Mouse (Mus musculus): ENCODE data around the gene Eipr1.
"Not testable (repeated sequence)": the region's sequence is repeated elsewhere in the genome, so short reads cannot be mapped to it uniquely, and the experiment has no call there.

The Eipr1 gene

GRCm38 (mm10) chr12:28751508-28752263 is at the start of gene Eipr1:
Eipr1 (plus strand) TSS chr12:28751803.
- peak; percentile 69 to 75 for DNase-seq

DNA sequence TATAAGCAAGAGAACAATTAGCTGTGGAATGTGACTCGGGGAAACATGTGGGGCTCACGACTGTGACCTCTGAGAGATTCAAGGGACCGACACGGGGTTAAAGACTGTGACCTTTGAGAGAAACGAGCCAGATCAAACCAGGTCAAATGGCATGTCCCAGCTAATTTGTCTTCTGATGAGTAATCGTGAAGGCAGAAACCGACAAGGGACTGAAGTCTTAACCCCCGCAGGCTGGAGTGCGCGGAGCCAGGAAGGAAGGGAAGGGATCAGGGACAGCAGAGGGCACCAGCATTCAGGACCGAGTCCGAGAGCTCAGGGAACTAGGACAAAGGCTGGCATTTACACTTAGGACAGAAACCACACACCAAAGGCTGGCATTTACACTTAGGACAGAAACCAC is 47.2 kb upstream of the Eipr1 start:
- DNase-seq: no peak

DNA sequence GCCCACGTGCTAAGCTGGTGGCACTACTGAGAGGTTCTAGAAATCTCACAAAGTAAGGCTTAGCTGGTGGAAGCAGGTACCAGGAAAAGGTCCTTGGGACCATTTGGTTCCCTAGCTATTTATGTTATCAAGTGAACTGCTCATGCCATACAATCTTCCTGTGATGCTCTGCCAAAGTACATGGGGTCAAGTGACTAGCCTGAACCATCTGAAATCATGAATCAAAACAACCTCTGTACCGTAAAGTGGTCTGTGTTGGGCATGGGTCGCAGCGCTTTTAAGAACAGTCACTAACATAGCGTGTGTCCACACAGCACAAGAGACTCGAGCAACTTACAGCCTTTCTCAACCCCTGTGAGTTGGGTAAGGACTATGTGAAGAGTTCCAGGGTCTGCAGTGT is 46.4 kb upstream of the Eipr1 start:
- no peak for DNase-seq

- DNase-seq: no peak
These were observed 43.4 kb upstream of the Eipr1 start for GRCm38 (mm10) chr12:28708154-28708553.

DNA sequence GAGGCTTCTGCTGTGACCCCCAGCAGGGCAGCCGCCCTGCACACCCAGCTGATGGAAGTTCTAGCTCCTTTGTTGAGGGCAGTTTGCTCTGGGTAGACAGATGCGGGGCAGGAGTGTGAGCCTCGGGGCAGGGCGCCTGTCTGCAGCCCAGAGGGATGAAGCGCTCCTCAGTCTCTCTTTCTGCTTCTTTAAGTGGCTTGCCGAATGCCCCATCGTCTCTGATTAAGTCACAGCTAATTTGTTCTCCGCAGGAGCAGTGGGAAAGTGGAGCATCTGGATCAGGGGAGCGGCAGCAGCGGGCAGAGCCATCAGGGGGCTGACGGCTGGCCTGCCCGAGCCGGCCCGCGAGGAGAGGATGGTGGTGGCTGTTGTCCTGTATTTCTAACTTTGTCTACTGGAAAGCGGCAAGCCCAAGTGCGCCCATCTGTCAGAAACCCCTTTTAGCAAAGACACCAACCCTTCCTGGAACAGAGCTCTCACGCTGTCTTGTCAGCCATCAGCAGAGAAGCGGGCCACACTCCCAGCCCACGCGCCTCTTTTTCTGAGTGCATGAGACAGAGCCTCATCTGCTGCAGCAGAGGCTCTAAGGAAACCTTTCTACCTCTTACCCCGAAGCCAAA is 40.9 kb upstream of the Eipr1 start:
- DNase-seq: no peak

GRCm38 (mm10) chr12:28714822-28715632 is 36.6 kb upstream of the Eipr1 start:
- no peak for DNase-seq

DNA sequence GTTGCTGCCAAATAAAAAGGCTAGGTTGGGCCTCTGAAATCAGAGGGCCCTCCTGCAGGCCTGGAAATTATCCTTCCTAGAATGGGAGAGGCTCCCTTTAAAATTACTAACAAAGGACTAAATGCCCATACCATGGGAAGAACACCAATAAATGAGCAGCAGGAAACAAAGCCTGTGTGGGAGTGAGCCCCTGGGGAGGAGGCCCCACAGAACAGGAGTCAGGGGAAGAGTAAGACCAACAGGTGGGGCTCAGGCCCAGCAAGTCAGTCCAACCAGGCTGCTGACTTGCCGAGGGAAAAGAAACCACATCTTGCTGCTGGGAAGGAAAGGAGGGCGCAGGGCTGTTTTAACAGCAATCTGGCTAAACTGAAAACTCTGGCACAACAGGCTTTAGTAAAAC is 34.5 kb upstream of the Eipr1 start:
- DNase-seq: no peak

- DNase-seq: no peak
These were observed 33.5 kb upstream of the Eipr1 start for GRCm38 (mm10) chr12:28718106-28718505.

DNA sequence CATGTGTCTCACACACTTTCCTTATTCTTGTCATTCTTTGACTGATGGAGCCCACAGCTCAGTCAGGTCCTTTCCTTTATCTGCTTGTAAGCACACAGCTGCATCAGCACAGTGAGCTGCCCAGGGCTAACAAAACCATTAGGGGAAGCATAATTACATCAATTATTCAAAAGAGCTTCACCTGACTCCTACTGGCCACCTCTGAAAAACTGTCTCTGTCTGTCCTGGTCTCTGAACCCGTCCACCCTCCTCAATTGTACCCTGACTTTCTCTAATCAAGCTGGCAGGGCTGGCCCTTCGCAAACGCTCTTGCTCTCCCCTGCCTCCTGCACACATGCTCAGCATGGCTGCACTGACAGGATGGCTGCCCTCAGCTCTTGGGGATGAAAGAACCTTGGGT is 27.2 kb upstream of the Eipr1 start:
- no peak for DNase-seq

DNA sequence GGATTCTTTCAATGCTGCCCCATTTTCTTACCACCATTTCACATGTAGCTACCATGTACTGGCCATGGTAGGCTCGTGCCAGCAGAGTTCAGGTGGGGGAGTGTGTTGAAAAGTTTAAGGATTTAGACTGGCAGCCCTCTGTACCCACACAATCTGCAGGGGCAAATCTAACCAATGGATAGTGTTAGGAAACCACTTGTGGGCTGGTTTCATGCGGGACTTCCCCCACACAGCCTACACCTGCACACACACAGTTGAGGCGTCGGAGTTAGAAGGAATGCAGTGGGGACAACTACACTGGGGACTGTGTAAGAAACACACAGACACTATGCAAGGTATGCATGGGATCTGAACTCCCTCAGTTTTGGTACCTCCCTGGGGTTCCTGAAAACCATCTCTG is 25.4 kb upstream of the Eipr1 start:
- DNase-seq: no peak

- peak in 1 of 2 experiments; percentile 33 for DNase-seq
These were observed 24.5 kb upstream of the Eipr1 start for GRCm38 (mm10) chr12:28727061-28727460.

- DNase-seq: no peak
These were observed 19.0 kb upstream of the Eipr1 start for GRCm38 (mm10) chr12:28732631-28733030.

GRCm38 (mm10) chr12:28733520-28734245 is 17.9 kb upstream of the Eipr1 start:
- DNase-seq: not testable (repeated sequence)

GRCm38 (mm10) chr12:28734271-28734670 is 17.3 kb upstream of the Eipr1 start:
- no peak for DNase-seq

GRCm38 (mm10) chr12:28735293-28735692 is 16.3 kb upstream of the Eipr1 start:
- DNase-seq: no peak

- DNase-seq: no peak
These were observed 8.3 kb upstream of the Eipr1 start for GRCm38 (mm10) chr12:28743328-28743727.

DNA sequence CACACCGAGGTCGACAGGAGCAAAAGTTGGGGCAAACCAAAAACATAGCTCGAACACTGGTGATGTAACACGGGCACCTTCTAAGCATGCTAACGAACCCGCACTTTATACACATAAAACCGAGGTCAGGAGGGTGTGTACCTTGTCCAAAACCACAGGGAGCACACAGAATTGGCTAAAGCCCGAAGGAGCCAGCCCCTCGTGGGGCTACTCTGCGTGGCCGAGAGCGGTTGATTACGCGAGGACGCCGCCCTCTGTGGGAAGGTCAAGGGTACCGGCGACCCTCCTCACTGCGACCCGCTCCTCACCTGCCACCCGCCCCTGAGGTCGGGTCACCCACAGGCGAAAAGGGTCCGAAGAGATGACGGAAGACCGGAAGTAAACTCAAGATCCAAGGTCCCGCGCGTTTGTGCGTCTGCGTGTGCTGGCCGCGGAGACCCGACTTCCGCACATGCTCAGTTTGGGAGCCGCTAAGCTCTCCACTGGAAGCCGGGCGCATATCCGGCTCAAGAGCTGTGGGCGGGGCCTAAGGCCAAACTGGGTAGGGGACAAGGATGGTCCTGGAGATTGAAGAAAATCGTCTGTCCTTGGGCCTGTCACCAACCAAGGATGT is 1.5 kb upstream of the Eipr1 start, which contains the start of gene Trappc12:
Gene Trappc12 (minus strand): TSS at position 452 of the 613 bp plus-strand sequence.
- peak; percentile 78 to 84 for DNase-seq

GRCm38 (mm10) chr12:28750876-28751275 is 727 bp upstream of the Eipr1 start:
- DNase-seq: no peak

GRCm38 (mm10) chr12:28756019-28756418 is 4.4 kb downstream of the Eipr1 start:
- DNase-seq: no peak

DNA sequence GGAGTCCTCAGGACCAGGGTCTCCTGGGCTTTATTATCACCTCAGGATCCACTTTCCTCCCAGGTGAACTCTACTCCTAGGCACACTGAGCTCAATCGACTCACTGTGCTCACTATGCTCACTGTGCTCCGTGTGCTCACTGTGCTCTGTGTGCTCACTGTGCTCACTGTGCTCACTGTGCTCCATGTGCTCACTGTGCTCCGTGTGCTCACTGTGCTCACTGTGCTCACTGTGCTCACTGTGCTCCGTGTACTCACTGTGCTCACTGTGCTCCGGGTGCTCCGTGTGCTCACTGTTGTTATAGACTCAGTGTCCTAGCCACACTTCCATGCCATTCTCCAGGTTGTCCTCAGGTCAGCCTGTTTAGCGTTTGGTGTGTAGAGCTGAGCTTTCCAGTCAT is 18.4 kb downstream of the Eipr1 start:
- no peak for DNase-seq

- DNase-seq: no peak
These were observed 22.2 kb downstream of the Eipr1 start for GRCm38 (mm10) chr12:28773815-28774214.

DNA sequence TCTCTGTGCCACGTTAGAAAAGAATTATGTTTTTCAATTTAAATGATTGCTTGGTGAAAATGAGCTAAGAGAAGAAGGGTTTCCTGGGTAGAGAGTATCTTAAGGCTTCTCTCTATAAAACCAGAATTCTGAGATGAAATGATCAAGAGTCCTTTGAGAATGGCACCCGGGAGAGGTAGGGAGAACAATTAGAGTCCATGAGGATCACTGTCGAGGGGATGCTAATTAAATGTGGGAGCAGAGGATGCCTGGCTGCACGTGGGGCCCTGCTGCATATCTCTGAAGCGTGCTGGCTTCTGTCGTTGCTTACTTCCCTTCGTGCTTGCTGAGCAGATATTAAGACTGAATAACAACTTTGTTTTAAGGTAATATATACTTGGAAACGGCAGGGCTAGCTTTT is 23.5 kb downstream of the Eipr1 start:
- no peak for DNase-seq

Data from spleen, adult 18-20 months (tissue).